Mouse (Mus musculus): ENCODE results near the gene Olfr1055.
"Not testable (repeated sequence)": the region's sequence is repeated elsewhere in the genome, so short reads cannot be mapped to it uniquely, and the experiment has no call there.

Olfr1055 gene

GRCm38 (mm10) chr2:86350184-86350583 is at the start of gene Olfr1055:
Gene Olfr1055 (minus strand): TSS chr2:86350284.
- DNase-seq (ENCODE audit: low spot score in 2 of 2), result no peak

- no peak for DNase-seq (ENCODE audit: low spot score in 2 of 2)
Measured at GRCm38 (mm10) chr2:86395114-86395513, 45.0 kb upstream of the Olfr1055 start.

GRCm38 (mm10) chr2:86388461-86388860 is 38.4 kb upstream of the Olfr1055 start, which contains the start of gene Olfr1058:
Gene Olfr1058 (minus strand): TSS chr2:86388561.
- DNase-seq (ENCODE audit: low spot score in 2 of 2), result not testable (repeated sequence)

- no peak for DNase-seq (ENCODE audit: low spot score in 2 of 2)
Measured at GRCm38 (mm10) chr2:86378293-86378692, 28.2 kb upstream of the Olfr1055 start, which contains the start of gene Olfr1057. Gene Olfr1057 (minus strand): TSS chr2:86378393.

- not testable (repeated sequence) for DNase-seq (ENCODE audit: low spot score in 2 of 2)
Measured at GRCm38 (mm10) chr2:86366342-86366741, 16.3 kb upstream of the Olfr1055 start.

- DNase-seq (ENCODE audit: low spot score in 2 of 2), result no peak
Measured at GRCm38 (mm10) chr2:86362369-86362768, 12.3 kb upstream of the Olfr1055 start, which contains the start of gene Olfr1056. Gene Olfr1056 (minus strand): TSS chr2:86362469.

- not testable (repeated sequence) for DNase-seq (ENCODE audit: low spot score in 2 of 2)
Measured at GRCm38 (mm10) chr2:86351751-86352150, 1.7 kb upstream of the Olfr1055 start.

GRCm38 (mm10) chr2:86335333-86335732 is 14.8 kb downstream of the Olfr1055 start, which contains the start of gene Olfr1054:
Gene Olfr1054 (minus strand): TSS chr2:86335433.
- no peak for DNase-seq (ENCODE audit: low spot score in 2 of 2)

GRCm38 (mm10) chr2:86315184-86315583 is 34.9 kb downstream of the Olfr1055 start, which contains the start of gene Olfr1053:
Gene Olfr1053 (minus strand): TSS chr2:86315284.
- no peak for DNase-seq (ENCODE audit: low spot score in 2 of 2)
